Mouse (Mus musculus) hindbrain, embryonic 16.5 days (tissue): ENCODE measurements around the gene Nxpe4. TPM values are rescaled to one million over a fixed set of nuclear protein-coding genes. Genes with fewer than 3 reads are reported as not detected.
"Not testable (repeated sequence)": the region's sequence is repeated elsewhere in the genome, so short reads cannot be mapped to it uniquely, and the experiment has no call there.

ENCODE experiments used
- ATAC-seq: fragments of 200-750 bp; cut with Nextera tagmentation; 2 replicates; pipeline ENCODE4 v1.8.0; 2017; ENCODE audit warnings: moderate TSS enrichment, moderate library complexity
- H3K27ac ChIP-seq: fragments of 300-500 bp; sonication (generic); 2 replicates; pipeline ENCODE4 v1.5.1; 2014; ENCODE audit warnings: low read depth, mild to moderate bottlenecking, control low read depth, low read length, moderate library complexity
- H3K27me3 ChIP-seq: fragments of 300-500 bp; sonication (generic); replicated peaks from 2 replicates; pipeline ENCODE4 v1.6.1; 2014; ENCODE audit warnings: low read length; ENCODE audit not compliant: control insufficient read depth, insufficient read depth
- H3K36me3 ChIP-seq: fragments of 300-500 bp; sonication (generic); 2 replicates; pipeline ENCODE4 v1.6.1; 2014; ENCODE audit warnings: mild to moderate bottlenecking, low read length, moderate library complexity, mixed read lengths; ENCODE audit not compliant: control insufficient read depth, insufficient read depth
- H3K4me1 ChIP-seq: fragments of 300-500 bp; sonication (generic); 2 replicates; pipeline ENCODE4 v1.6.1; 2014; ENCODE audit warnings: low read depth, low read length; ENCODE audit not compliant: control insufficient read depth, insufficient read depth
- H3K4me2 ChIP-seq: fragments of 300-500 bp; sonication (generic); 2 replicates; pipeline ENCODE4 v1.6.1; 2014; ENCODE audit warnings: mild to moderate bottlenecking, low read length, control low read depth, moderate library complexity
- H3K4me3 ChIP-seq: fragments of 300-500 bp; sonication (generic); 2 replicates; pipeline ENCODE4 v1.5.1; 2014; ENCODE audit warnings: mild to moderate bottlenecking, low read length, control low read depth, moderate library complexity
- H3K9ac ChIP-seq: fragments of 300-500 bp; sonication (generic); 2 replicates; pipeline ENCODE4 v1.6.1; 2014; ENCODE audit warnings: low read depth, mild to moderate bottlenecking, control low read depth, low read length, moderate library complexity
- H3K9me3 ChIP-seq: fragments of 300-500 bp; sonication (generic); 2 replicates; pipeline ENCODE4 v1.6.1; 2014; ENCODE audit warnings: mild to moderate bottlenecking, low read length, moderate library complexity; ENCODE audit not compliant: control insufficient read depth
- WGBS: fragments of 180-500 bp; shearing (Covaris S2); extraction: QIAGEN DNeasy Blood & Tissue Kit; methylation state at CpG from one replicate; pipeline ENCODE4 v1.1.7; 2014; 5-methylcytosine and 5-hydroxymethylcytosine counted together
- polyA plus RNA-seq: library from polyadenylated mRNA; unstranded; fragments of >200 nt; fragmentation: Nextera tagmentation; extraction: Ambion mirVana; gene quantifications from 2 replicates; pipeline ENCODE4 v1.2.1, GENCODE M21; 2015

The Nxpe4 gene
- polyA plus RNA-seq, 1 experiment from 2014 or later = 9.3 TPM

- Histone ChIP-seq H3K4me3 (no peak overlapping the region), H3K4me2 (no peak overlapping the region), H3K27me3 (no peaks in the 10 kb centered on the region), H3K9ac (no peak overlapping the region), H3K36me3 (no peaks in the 10 kb centered on the region), H3K27ac (no peak overlapping the region), H3K4me1 (no peaks in the 10 kb centered on the region), H3K9me3 (no peaks in the 10 kb centered on the region)
- ATAC-seq = no peak
- 87% methylated on average over 8 of the region's 8 CpGs for WGBS
Measured at GRCm38 (mm10) chr9:48284221-48284620, 122.4 kb downstream of the Nxpe4 start.

- Histone ChIP-seq H3K27ac (no peak overlapping the region), H3K27me3 (no peaks in the 10 kb centered on the region), H3K4me3 (no peak overlapping the region), H3K9me3 (no peaks in the 10 kb centered on the region), H3K36me3 (no peaks in the 10 kb centered on the region), H3K4me1 (no peaks in the 10 kb centered on the region), H3K4me2 (no peak overlapping the region), H3K9ac (no peak overlapping the region)
- 96% methylated on average over 1 of the region's 1 CpGs for WGBS
- ATAC-seq = no peak
Measured at GRCm38 (mm10) chr9:48290281-48290680, 128.5 kb downstream of the Nxpe4 start.

DNA sequence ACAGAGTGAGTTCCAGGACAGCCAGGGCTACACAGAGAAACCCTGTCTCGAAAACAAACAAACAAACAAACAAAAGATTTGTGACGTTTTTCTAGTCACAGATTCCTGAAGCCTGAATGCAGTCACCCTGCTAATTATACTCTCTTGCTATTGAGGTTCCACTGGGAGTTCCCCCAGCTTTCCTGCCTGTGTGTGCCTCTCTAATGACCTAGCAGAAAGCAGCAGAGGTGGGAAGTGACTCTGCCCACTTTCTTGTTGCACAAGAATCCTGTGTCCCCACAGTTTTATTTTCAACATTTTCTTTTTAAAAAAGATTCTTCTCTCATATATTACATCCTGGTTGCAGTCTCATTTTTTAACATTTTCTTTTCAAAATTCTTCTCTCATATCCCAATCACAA lies 132.9 kb downstream of the Nxpe4 start:
- Histone ChIP-seq H3K4me2 (no peak overlapping the region), H3K27ac (no peak overlapping the region), H3K9me3 (no peaks in the 10 kb centered on the region), H3K36me3 (no peaks in the 10 kb centered on the region), H3K9ac (no peak overlapping the region), H3K4me3 (no peak overlapping the region), H3K27me3 (no peaks in the 10 kb centered on the region), H3K4me1 (no peaks in the 10 kb centered on the region)
- 63% methylated on average over 2 of the region's 2 CpGs for WGBS
- ATAC-seq = no peak

- Histone ChIP-seq H3K9me3 (no peaks in the 10 kb centered on the region), H3K27ac (no peak overlapping the region), H3K4me3 (no peak overlapping the region), H3K4me1 (no peaks in the 10 kb centered on the region), H3K9ac (no peak overlapping the region), H3K36me3 (no peaks in the 10 kb centered on the region), H3K27me3 (no peaks in the 10 kb centered on the region), H3K4me2 (no peak overlapping the region)
- 91% methylated on average over 7 of the region's 7 CpGs for WGBS
- no peak for ATAC-seq
Measured at GRCm38 (mm10) chr9:48298983-48299382, 137.2 kb downstream of the Nxpe4 start.

DNA sequence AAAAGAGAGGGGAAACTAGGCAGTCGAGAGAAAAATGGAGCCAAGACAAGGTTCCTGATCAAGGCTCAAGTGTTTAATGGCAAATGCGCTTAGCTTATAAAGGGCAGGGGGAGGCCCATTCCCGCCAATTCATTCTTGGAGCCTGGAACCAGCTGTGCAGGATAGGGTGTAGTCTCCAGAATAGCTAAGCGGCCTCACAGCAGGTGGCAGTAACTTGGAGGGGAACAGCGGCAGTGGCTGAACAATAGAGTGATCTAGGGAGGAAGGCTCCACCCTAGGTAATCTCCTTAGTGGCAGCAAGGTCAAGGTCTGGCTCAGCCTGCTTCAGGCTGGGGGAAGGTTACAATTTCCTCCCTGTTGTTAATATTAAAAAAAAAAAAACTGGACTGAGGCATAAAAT lies 141.7 kb downstream of the Nxpe4 start:
- not testable (repeated sequence) for H3K4me1 ChIP-seq, ATAC-seq, H3K27me3 ChIP-seq, H3K27ac ChIP-seq, H3K9me3 ChIP-seq, H3K9ac ChIP-seq, H3K4me3 ChIP-seq, H3K36me3 ChIP-seq, H3K4me2 ChIP-seq
- 29% methylated on average over 5 of the region's 5 CpGs for WGBS

GRCm38 (mm10) chr9:48311241-48311640 lies 149.4 kb downstream of the Nxpe4 start:
- no peak overlapping the region for H3K27ac ChIP-seq
- H3K9ac ChIP-seq = no peak overlapping the region
- H3K36me3 ChIP-seq = no peaks in the 10 kb centered on the region
- WGBS = 93% methylated on average over 5 of the region's 5 CpGs
- no peaks in the 10 kb centered on the region for H3K4me1 ChIP-seq
- no peak for ATAC-seq
- H3K4me2 ChIP-seq = no peak overlapping the region
- H3K4me3 ChIP-seq = no peak overlapping the region
- H3K9me3 ChIP-seq = no peaks in the 10 kb centered on the region
- no peaks in the 10 kb centered on the region for H3K27me3 ChIP-seq

DNA sequence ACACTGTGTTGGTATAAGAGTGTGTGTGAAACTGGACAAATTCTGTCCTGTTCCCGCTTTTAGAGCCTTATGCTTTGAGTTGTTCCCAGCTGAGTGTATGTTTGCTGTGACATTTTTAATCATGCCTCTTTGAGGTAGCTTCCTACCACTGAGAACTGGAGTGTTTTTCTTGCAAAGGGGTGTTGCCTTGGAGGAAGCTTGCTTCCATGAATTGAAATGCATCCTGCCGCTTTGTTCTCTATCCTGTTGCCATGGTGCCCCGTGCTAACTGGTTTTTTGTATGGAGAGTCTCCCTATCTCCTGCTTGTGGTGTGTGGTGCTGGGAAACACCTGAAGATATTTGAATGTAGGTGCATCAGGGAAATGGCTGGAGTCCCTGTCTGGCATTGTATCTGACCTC lies 152.4 kb downstream of the Nxpe4 start:
- H3K4me2 ChIP-seq = peak overlapping the region; percentile 18; the same call in 1 of the 2 replicates
- no peak overlapping the region for H3K27ac ChIP-seq
- ATAC-seq = peak; percentile 42; the same call in 1 of the 2 replicates
- H3K36me3 ChIP-seq = no peaks in the 10 kb centered on the region
- H3K9ac ChIP-seq = no peak overlapping the region
- no peaks in the 10 kb centered on the region for H3K4me1 ChIP-seq
- no peaks in the 10 kb centered on the region for H3K9me3 ChIP-seq
- peak overlapping the region; percentile 2; the same call in 1 of the 2 replicates for H3K4me3 ChIP-seq
- WGBS = 10% methylated on average over 3 of the region's 3 CpGs
- H3K27me3 ChIP-seq = no peaks in the 10 kb centered on the region

DNA sequence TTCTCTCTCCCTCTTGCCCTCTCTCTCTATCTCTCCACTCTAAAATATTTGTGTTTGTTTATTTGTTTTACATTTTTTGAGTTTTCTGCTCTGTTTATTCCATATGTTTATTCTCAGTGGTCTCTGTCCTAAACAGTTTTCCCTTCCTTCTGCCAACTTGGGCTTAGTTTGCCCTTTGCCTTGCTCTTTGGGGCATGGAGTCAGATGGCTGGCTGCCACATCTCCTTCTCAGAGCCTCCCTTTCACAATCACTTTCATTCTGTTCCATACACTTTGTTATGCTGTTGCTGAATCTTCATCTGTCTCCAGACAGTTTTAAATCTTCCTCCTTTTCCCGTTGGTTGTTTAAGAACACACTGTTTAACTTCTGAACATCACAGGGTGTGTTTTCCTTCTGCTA lies 154.0 kb downstream of the Nxpe4 start:
- Histone ChIP-seq H3K4me1 (no peaks in the 10 kb centered on the region), H3K9ac (no peak overlapping the region), H3K4me2 (no peak overlapping the region), H3K36me3 (no peaks in the 10 kb centered on the region), H3K9me3 (no peaks in the 10 kb centered on the region), H3K27ac (no peak overlapping the region), H3K27me3 (no peaks in the 10 kb centered on the region), H3K4me3 (no peak overlapping the region)
- 67% methylated on average over 1 of the region's 1 CpGs for WGBS
- ATAC-seq = no peak

- Histone ChIP-seq H3K4me3 (no peak overlapping the region), H3K4me1 (no peaks in the 10 kb centered on the region), H3K4me2 (no peak overlapping the region), H3K9ac (no peak overlapping the region), H3K36me3 (no peaks in the 10 kb centered on the region), H3K27ac (no peak overlapping the region), H3K9me3 (no peaks in the 10 kb centered on the region), H3K27me3 (no peaks in the 10 kb centered on the region)
- 94% methylated on average over 9 of the region's 9 CpGs for WGBS
- no peak for ATAC-seq
Measured at GRCm38 (mm10) chr9:48326338-48326737, 164.5 kb downstream of the Nxpe4 start.

DNA sequence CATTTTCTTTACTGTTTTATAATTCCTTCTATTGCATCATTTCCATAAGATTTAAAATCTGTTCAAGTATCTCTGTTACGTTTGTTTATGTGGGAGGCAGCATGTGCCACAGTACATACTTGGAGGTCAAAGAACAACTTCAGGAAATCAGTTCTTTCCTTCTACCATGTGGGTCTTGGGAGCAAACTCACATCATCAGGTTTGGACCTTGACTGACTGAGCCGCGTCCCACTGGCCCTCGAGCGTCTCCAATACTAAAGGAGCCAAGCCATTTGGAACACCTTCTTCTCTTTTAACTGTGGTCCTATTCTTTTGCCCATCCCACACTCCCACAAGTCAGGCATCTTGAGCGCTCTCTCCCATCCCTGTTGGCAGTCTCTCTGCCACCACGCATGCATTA lies 167.8 kb downstream of the Nxpe4 start:
- Histone ChIP-seq H3K9ac (no peak overlapping the region), H3K4me2 (no peak overlapping the region), H3K4me1 (no peaks in the 10 kb centered on the region), H3K27ac (no peak overlapping the region), H3K36me3 (no peaks in the 10 kb centered on the region), H3K4me3 (no peak overlapping the region), H3K27me3 (no peaks in the 10 kb centered on the region), H3K9me3 (no peaks in the 10 kb centered on the region)
- ATAC-seq = no peak
- 92% methylated on average over 7 of the region's 7 CpGs for WGBS
